Mouse (Mus musculus): Measurements from ENCODE around the gene Vrtn.

DNA sequence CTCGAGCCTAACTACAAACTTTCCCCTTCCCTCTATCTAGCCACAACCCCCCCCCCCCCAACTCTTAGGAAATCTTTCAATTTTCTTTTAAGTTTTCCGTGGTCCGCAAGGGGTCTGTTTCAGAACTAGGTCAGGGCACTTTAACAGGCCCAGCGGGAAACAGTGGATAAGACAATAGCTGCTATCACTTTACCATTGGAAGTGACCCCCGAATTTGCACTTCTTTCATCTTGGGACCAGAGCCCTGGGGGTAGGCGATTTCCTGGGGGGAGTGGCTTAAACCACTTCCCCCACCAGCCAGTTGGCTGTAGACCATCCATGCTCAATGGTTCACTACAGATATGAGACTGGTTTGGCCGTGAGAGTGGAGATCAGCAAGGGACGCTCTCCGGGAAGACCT is at the start of gene Vrtn:
- TF ChIP-seq POLR2A (IDR thresholded peaks at IDR 0.05; ENCODE audit: borderline replicate concordance, control insufficient read depth, low read depth, low read length) (no peak), CTCF (IDR thresholded peaks at IDR 0.05; ENCODE audit: control insufficient read depth, insufficient read depth, low read length) (no peak)

Measured in bone marrow, adult 2 months (tissue).